Mouse (Mus musculus) hindbrain, embryonic 12.5 days (tissue): Measurements from ENCODE around the gene Sh3rf3. TPM values are rescaled to one million over a fixed set of nuclear protein-coding genes. Genes with fewer than 3 reads are reported as not detected.

Experiments used
- ATAC-seq: fragments of 200-750 bp; cut with Nextera tagmentation; 2 replicates; pipeline ENCODE4 v1.8.0; 2017; ENCODE audit warnings: moderate TSS enrichment; ENCODE audit not compliant: low FRiP score
- H3K27ac ChIP-seq: fragments of 300-500 bp; sonication (generic); 2 replicates; pipeline ENCODE4 v1.5.1; 2016; ENCODE audit warnings: mild to moderate bottlenecking
- H3K27me3 ChIP-seq: fragments of 300-500 bp; sonication (generic); 2 replicates; pipeline ENCODE4 v1.6.1; 2016; ENCODE audit warnings: mild to moderate bottlenecking
- H3K36me3 ChIP-seq: fragments of 300-500 bp; sonication (generic); 2 replicates; pipeline ENCODE4 v1.6.1; 2016; ENCODE audit warnings: mild to moderate bottlenecking
- H3K4me1 ChIP-seq: fragments of 300-500 bp; sonication (generic); 2 replicates; pipeline ENCODE4 v1.6.1; 2016
- H3K4me2 ChIP-seq: fragments of 300-500 bp; sonication (generic); replicated peaks from 2 replicates; pipeline ENCODE4 v1.6.1; 2016; ENCODE audit warnings: mild to moderate bottlenecking
- H3K4me3 ChIP-seq: fragments of 300-500 bp; sonication (generic); 2 replicates; pipeline ENCODE4 v1.5.1; 2016; ENCODE audit warnings: mild to moderate bottlenecking
- H3K9ac ChIP-seq: fragments of 300-500 bp; sonication (generic); 2 replicates; pipeline ENCODE4 v1.6.1; 2016; ENCODE audit warnings: mild to moderate bottlenecking, moderate library complexity
- H3K9me3 ChIP-seq: fragments of 300-500 bp; sonication (generic); replicated peaks from 2 replicates; pipeline ENCODE4 v1.6.1; 2016; ENCODE audit warnings: mild to moderate bottlenecking
- WGBS: fragments of 180-500 bp; shearing (Covaris S2); methylation state at CpG from one replicate; pipeline ENCODE4 v1.1.7; 2016; 5-methylcytosine and 5-hydroxymethylcytosine counted together
- microRNA-seq: library from miRNA; unstranded; fragments of <30 nt; microRNA quantifications from one replicate; pipeline ENCODE4, GENCODE M21; 2017
- polyA plus RNA-seq: library from polyadenylated mRNA; unstranded; fragments of >200 nt; fragmentation: Nextera tagmentation; extraction: Ambion mirVana; gene quantifications from 2 replicates; pipeline ENCODE4 v1.2.1, GENCODE M21; 2016

Sh3rf3 gene
- polyA plus RNA-seq, 1 experiment from 2014 or later = 3.9 TPM

GRCm38 (mm10) chr10:59172539-59172938 is 359.4 kb downstream of the Sh3rf3 start:
- no peak overlapping the region for H3K4me3 ChIP-seq
- ATAC-seq = no peak
- WGBS = 86% methylated on average over 1 of the region's 1 CpGs
- no peaks in the 10 kb centered on the region for H3K27me3 ChIP-seq
- peaks cover 12% of the 10 kb centered on the region; the same call in 1 of the 2 replicates for H3K36me3 ChIP-seq
- H3K4me2 ChIP-seq = no peak overlapping the region
- H3K4me1 ChIP-seq = no peaks in the 10 kb centered on the region
- H3K27ac ChIP-seq = no peak overlapping the region
- H3K9ac ChIP-seq = no peak overlapping the region
- H3K9me3 ChIP-seq = no peaks in the 10 kb centered on the region

- 89% methylated on average over 3 of the region's 3 CpGs for WGBS
- H3K27me3 ChIP-seq = no peaks in the 10 kb centered on the region
- H3K4me2 ChIP-seq = no peak overlapping the region
- no peak overlapping the region for H3K9ac ChIP-seq
- H3K9me3 ChIP-seq = no peaks in the 10 kb centered on the region
- no peaks in the 10 kb centered on the region for H3K4me1 ChIP-seq
- H3K4me3 ChIP-seq = no peak overlapping the region
- H3K27ac ChIP-seq = no peak overlapping the region
- H3K36me3 ChIP-seq = peaks cover 12% of the 10 kb centered on the region; the same call in 1 of the 2 replicates
- ATAC-seq = no peak
These were observed 366.5 kb downstream of the Sh3rf3 start for GRCm38 (mm10) chr10:59179620-59180019.

- Histone ChIP-seq H3K4me1 (no peaks in the 10 kb centered on the region), H3K36me3 (no peaks in the 10 kb centered on the region), H3K4me2 (no peak overlapping the region), H3K27ac (no peak overlapping the region), H3K9ac (no peak overlapping the region), H3K27me3 (no peaks in the 10 kb centered on the region), H3K9me3 (no peaks in the 10 kb centered on the region), H3K4me3 (no peak overlapping the region)
- ATAC-seq = no peak
- 71% methylated on average over 3 of the region's 3 CpGs for WGBS
These were observed 369.1 kb downstream of the Sh3rf3 start for GRCm38 (mm10) chr10:59182306-59182705.

Small RNA genes lying within 50 kb of the gene (microRNA-seq; reads per million reads assigned to microRNA genes)
- not detected for gene Gm27672

Other genes with a start within 250 kb of the Sh3rf3 start
- 0.07 and 0.32 TPM in 2 replicates for gene Edar, start 137.7 kb upstream of the Sh3rf3 start, polyA plus RNA-seq
- gene Gm17542, start 95.1 kb upstream of the Sh3rf3 start, polyA plus RNA-seq = not detected in 2 replicates